In the genomic region with DNA sequence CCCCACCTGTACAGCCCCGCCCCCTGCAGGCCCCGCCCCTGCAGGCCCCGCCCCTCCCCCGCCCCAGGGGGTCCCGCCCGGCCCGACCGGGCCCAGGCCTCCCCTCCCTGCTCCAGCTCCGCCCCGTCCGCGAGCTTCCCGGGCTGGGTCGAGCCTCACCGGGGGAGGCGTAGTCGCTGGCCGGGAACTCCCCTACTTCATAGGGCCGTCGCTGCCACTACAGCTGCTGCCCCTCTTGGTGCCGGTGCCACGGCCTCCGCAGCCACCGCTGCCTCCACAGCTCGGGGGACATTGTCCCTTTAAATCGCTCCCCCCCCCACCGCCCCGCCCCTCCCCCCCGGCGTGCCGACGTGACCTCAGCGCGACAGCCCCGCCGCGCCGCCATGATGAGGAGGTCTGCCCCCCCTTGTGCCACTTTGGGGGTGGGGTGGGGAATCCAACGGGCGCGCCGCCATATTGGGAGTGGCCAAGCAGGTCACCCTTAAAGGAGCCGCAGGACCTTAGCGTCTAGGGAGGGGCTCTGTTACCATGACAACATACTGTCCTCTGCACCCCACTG, we compare ENCODE assay signal across 8 mouse cellular contexts. TPM values are rescaled to one million over a fixed set of nuclear protein-coding genes. Genes with fewer than 3 reads are reported as not detected.
A peak's percentile ranks its signal among the peaks of the same experiment; 100 is the strongest.
DNase-seq lines count a peak whose midpoint lies in the region; ATAC-seq and TF ChIP-seq lines count a peak whose summit lies in the region.

TSS of gene Wiz (minus strand) at position 339 of the 559 bp plus-strand sequence.

- no peaks in the 10 kb centered on the region for H3K9me3 ChIP-seq in forebrain, embryonic 10.5 days
- H3K9me3 ChIP-seq in heart, embryonic 15.5 days (replicated peaks) = no peaks in the 10 kb centered on the region
- H3K9me3 ChIP-seq in liver, embryonic 14.5 days (ENCODE audit: control insufficient read depth, low read length) = no peaks in the 10 kb centered on the region
- no peaks in the 10 kb centered on the region for H3K9me3 ChIP-seq in neural tube, embryonic 11.5 days (ENCODE audit: control insufficient read depth, low read length)
- no peaks in the 10 kb centered on the region for H3K9me3 ChIP-seq in stomach, postnatal 0 days (ENCODE audit: control insufficient read depth, low read length)

- peak; percentile 94 for DNase-seq in CD4-positive, CD25-positive, alpha-beta regulatory T cell, adult 2 months (ENCODE audit: low read depth, low spot score)
- peak; percentile 49 for DNase-seq in c-Kit-negative CD71-positive TER-119-positive erythroid progenitor cells, embryonic 14.5 days (ENCODE audit: low read depth, low spot score)
- DNase-seq in forebrain, embryonic 10.5 days (ENCODE audit: extremely low spot score, low spot score) = peak; percentile 90
- peak; percentile 97 for DNase-seq in kidney, postnatal 25 days
- DNase-seq in liver, embryonic 14.5 days (ENCODE audit: low read depth in 3 of 3, low spot score in 3 of 3) = peak; percentile 73 to 76 (median 75)
- peak; percentile 92 for DNase-seq in neural tube, embryonic 11.5 days (ENCODE audit: low spot score)
- peak; percentile 97 for DNase-seq in stomach, postnatal 0 days (ENCODE audit: low spot score)

- peak within 1 kb of the TSS; percentile 88 for H3K4me3 ChIP-seq in forebrain, embryonic 10.5 days
- peak within 1 kb of the TSS; percentile 88 for H3K4me3 ChIP-seq in heart, embryonic 15.5 days
- H3K4me3 ChIP-seq in liver, embryonic 14.5 days (ENCODE audit: insufficient read depth in 1 of 2, low read depth in 2 of 2, low read length in 2 of 2) = peak within 1 kb of the TSS; percentile 68 to 87
- peak within 1 kb of the TSS; percentile 62 for H3K4me3 ChIP-seq in neural tube, embryonic 11.5 days (ENCODE audit: low read depth, low read length)
- peak within 1 kb of the TSS; percentile 78 for H3K4me3 ChIP-seq in stomach, postnatal 0 days (ENCODE audit: low read depth, low read length)

- no peak for TF ChIP-seq EP300 in liver, embryonic 14.5 days (IDR thresholded peaks at IDR 0.05; ENCODE audit: low read depth)
- no peak for TF ChIP-seq EP300 in stomach, postnatal 0 days (optimal IDR thresholded peaks at IDR 0.05)

- no peak for TF ChIP-seq CTCF in liver, embryonic 14.5 days (IDR thresholded peaks at IDR 0.05; ENCODE audit: low read depth)
- TF ChIP-seq CTCF in stomach, postnatal 0 days (IDR thresholded peaks at IDR 0.05; ENCODE audit: low read depth) = no peak; the same call in 1 of the 2 replicates

- peaks cover 54% of the 10 kb centered on the region for H3K27me3 ChIP-seq in forebrain, embryonic 10.5 days (ENCODE audit: poor library complexity, severe bottlenecking)
- H3K27me3 ChIP-seq in heart, embryonic 15.5 days = peaks cover 37% of the 10 kb centered on the region
- H3K27me3 ChIP-seq in liver, embryonic 14.5 days (ENCODE audit: control insufficient read depth, insufficient read depth, low read length) = no peaks in the 10 kb centered on the region
- peaks cover 27% of the 10 kb centered on the region for H3K27me3 ChIP-seq in neural tube, embryonic 11.5 days (ENCODE audit: control insufficient read depth, insufficient read depth, low read length)
- H3K27me3 ChIP-seq in stomach, postnatal 0 days (ENCODE audit: control insufficient read depth, insufficient read depth, low read length) = no peaks in the 10 kb centered on the region

- peaks cover 34% of the 10 kb centered on the region for H3K4me1 ChIP-seq in forebrain, embryonic 10.5 days
- peaks cover 33% of the 10 kb centered on the region for H3K4me1 ChIP-seq in heart, embryonic 15.5 days (replicated peaks)
- peaks cover 8 to 15% of the 10 kb centered on the region in 2 experiments for H3K4me1 ChIP-seq in liver, embryonic 14.5 days (replicated peaks; ENCODE audit: control insufficient read depth in 2 of 2, insufficient read depth in 2 of 2, low read length in 1 of 2)
- 0 out of 2 replicates have a peak, but pooled peaks cover 9% of the 10 kb centered on the region for H3K4me1 ChIP-seq in neural tube, embryonic 11.5 days (ENCODE audit: control insufficient read depth, insufficient read depth, low read length)
- no peaks in the 10 kb centered on the region for H3K4me1 ChIP-seq in stomach, postnatal 0 days (replicated peaks; ENCODE audit: control insufficient read depth, insufficient read depth)

- ATAC-seq in heart, embryonic 15.5 days (replicated peaks; ENCODE audit: insufficient number of reproducible peaks, insufficient read depth, low FRiP score, low read depth) = peak; percentile 90
- peak; percentile 86 for ATAC-seq in liver, embryonic 14.5 days (ENCODE audit: insufficient read depth)
- ATAC-seq in neural tube, embryonic 11.5 days (ENCODE audit: insufficient read depth, low FRiP score, low TSS enrichment) = peak; percentile 86
- ATAC-seq in stomach, postnatal 0 days (ENCODE audit: low FRiP score, low TSS enrichment) = peak; percentile 90

- 0% methylated on average over 38 of the region's 44 CpGs for WGBS in forebrain, embryonic 10.5 days
- under 1% methylated on average over 22 of the region's 44 CpGs for WGBS in heart, embryonic 15.5 days
- WGBS in liver, embryonic 14.5 days (ENCODE audit: insufficient replicate concordance) = under 1% methylated on average over 38 of the region's 44 CpGs
- WGBS in neural tube, embryonic 11.5 days = 0% methylated on average over 6 of the region's 44 CpGs
- 1% methylated on average over 21 of the region's 44 CpGs for WGBS in stomach, postnatal 0 days

- H3K27ac ChIP-seq in forebrain, embryonic 10.5 days = peak within 1 kb of the TSS; percentile 96
- H3K27ac ChIP-seq in heart, embryonic 15.5 days = peak within 1 kb of the TSS; percentile 88
- H3K27ac ChIP-seq in liver, embryonic 14.5 days = peak within 1 kb of the TSS; percentile 38
- H3K27ac ChIP-seq in neural tube, embryonic 11.5 days (ENCODE audit: low read depth, low read length) = peak within 1 kb of the TSS; percentile 73
- peak within 1 kb of the TSS; percentile 89 for H3K27ac ChIP-seq in stomach, postnatal 0 days (replicated peaks)

- H3K4me2 ChIP-seq in heart, embryonic 15.5 days = peak within 1 kb of the TSS; percentile 99
- peak within 1 kb of the TSS; percentile 100 for H3K4me2 ChIP-seq in liver, embryonic 14.5 days (ENCODE audit: low read depth)
- H3K4me2 ChIP-seq in neural tube, embryonic 11.5 days (ENCODE audit: low read depth) = peak within 1 kb of the TSS; percentile 98
- H3K4me2 ChIP-seq in stomach, postnatal 0 days (replicated peaks; ENCODE audit: low read depth) = peak within 1 kb of the TSS; percentile 99

- peaks cover 10% of the 10 kb centered on the region for H3K36me3 ChIP-seq in forebrain, embryonic 10.5 days (replicated peaks)
- no peaks in the 10 kb centered on the region; the same call in 1 of the 2 replicates for H3K36me3 ChIP-seq in heart, embryonic 15.5 days
- H3K36me3 ChIP-seq in liver, embryonic 14.5 days (replicated peaks; ENCODE audit: control insufficient read depth, insufficient read depth, low read depth) = no peaks in the 10 kb centered on the region
- no peaks in the 10 kb centered on the region for H3K36me3 ChIP-seq in neural tube, embryonic 11.5 days (ENCODE audit: control insufficient read depth, insufficient read depth, low read length)
- 0 out of 2 replicates have a peak, but pooled peaks cover 1% of the 10 kb centered on the region for H3K36me3 ChIP-seq in stomach, postnatal 0 days (ENCODE audit: control insufficient read depth, insufficient read depth, low read length)

- peak within 1 kb of the TSS; percentile 89 for H3K9ac ChIP-seq in heart, embryonic 15.5 days
- peak within 1 kb of the TSS; percentile 63 for H3K9ac ChIP-seq in liver, embryonic 14.5 days (replicated peaks)
- peak within 1 kb of the TSS; percentile 75 for H3K9ac ChIP-seq in neural tube, embryonic 11.5 days (ENCODE audit: low read length)
- peak within 1 kb of the TSS; percentile 87 for H3K9ac ChIP-seq in stomach, postnatal 0 days (ENCODE audit: low read length)

RNA-seq across cellular contexts. Expression of gene Wiz, which starts in this region (rescaled TPM):
- 24.9 and 25.9 TPM in 2 replicates for polyA plus RNA-seq in forebrain, embryonic 10.5 days (2016; fragmentation: Nextera tagmentation; extraction: Ambion mirVana)
- polyA plus RNA-seq in heart, embryonic 15.5 days (2015; fragmentation: Nextera tagmentation; extraction: Ambion mirVana) = 13.1 and 16.9 TPM in 2 replicates
- 9.8 and 10.7 TPM in 2 replicates for polyA plus RNA-seq in liver, embryonic 14.5 days (2012; rRNA removed)
- 5.5 and 7.8 TPM in 2 replicates for polyA plus RNA-seq in liver, embryonic 14.5 days (2014; fragmentation: Nextera tagmentation; extraction: Ambion mirVana)
- polyA plus RNA-seq in neural tube, embryonic 11.5 days (2014; fragmentation: Nextera tagmentation; extraction: Ambion mirVana) = 43.8 and 47.2 TPM in 2 replicates
- 9.6 and 13.4 TPM in 2 replicates for polyA plus RNA-seq in stomach, postnatal 0 days (2015; fragmentation: Nextera tagmentation; extraction: Ambion mirVana)

Comparison
In these comparisons a context has a peak if more than half of its experiments do, and no peak if none do; other contexts are left out.
1. Peak in every context shown above with its lines: DNase-seq, ATAC-seq, H3K4me3 ChIP-seq and H3K27ac ChIP-seq.
2. H3K27ac ChIP-seq: peak in every context shown above with its lines; median percentile 96 in forebrain, embryonic 10.5 days; 89 in stomach, postnatal 0 days; 88 in heart, embryonic 15.5 days; 73 in neural tube, embryonic 11.5 days; 38 in liver, embryonic 14.5 days.